Mouse (Mus musculus) monocyte, adult 2 months (primary cell): ENCODE measurements around the gene Abhd5.
"Not testable (repeated sequence)": the region's sequence is repeated elsewhere in the genome, so short reads cannot be mapped to it uniquely, and the experiment has no call there.

Experiments used
- DNase-seq, 2 experiments: peaks; one replicate each; pipeline ENCODE4 v3.0.0; 2022; ENCODE audit warnings: low spot score in 2 of 2, low read depth in 1 of 2

The Abhd5 gene

DNA sequence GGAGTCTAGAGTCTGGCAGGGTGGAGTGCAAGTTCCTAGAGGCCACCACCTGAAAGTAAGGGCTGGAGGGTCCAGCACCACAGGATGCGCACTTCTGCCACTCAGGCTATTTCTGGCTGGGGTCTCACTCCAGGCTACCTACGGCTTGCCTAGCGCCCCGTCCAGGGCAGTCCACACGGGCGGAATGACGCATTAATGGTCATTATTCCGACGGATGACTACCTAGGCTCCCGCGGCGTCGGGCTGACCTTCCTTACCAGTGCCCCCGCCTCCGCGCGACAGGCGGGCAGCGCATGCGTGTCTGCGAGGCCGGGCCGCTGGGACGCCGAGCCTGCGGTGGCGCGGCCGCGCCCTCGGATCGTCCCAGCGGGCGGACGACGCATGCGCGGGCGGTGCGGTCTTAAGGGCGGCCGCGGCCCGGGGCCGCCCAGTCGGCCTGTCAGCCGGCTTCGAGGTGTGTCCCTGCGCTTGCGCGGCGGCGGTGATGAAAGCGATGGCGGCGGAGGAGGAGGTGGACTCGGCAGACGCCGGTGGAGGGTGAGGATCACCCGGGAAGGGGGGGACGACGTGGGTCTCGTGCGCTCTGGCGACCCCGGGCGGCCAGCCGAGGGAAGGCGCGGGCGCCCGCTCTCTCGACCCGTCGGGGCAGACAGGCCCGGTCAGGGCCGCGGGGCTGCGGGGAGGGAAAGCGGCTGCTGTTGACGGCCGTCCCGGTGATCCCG, at the start of gene Abhd5:
Abhd5 (plus strand) TSS at position 306 of the 722 bp plus-strand sequence.
- DNase-seq: peak; percentile 86 to 94

DNA sequence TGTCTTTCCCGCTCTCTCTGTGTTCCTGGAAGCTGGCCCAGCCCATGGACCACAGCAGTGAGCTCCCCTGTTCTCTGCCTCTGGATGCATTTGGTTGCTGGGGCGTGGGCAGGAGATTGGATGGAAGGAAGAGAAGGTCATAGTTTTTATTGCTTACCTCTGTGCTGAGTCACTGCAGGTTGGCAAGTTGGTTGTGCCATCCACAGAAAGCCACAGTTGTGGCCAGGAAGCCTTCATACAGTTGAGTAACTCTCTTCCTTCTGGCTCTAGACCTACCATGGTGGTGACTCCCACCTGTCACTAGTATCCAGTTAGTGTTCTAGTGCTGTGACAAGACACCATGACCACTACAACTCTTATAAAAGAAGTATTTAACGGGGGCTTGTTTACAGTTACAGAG, 46.1 kb upstream of the Abhd5 start:
- no peak for DNase-seq

DNA sequence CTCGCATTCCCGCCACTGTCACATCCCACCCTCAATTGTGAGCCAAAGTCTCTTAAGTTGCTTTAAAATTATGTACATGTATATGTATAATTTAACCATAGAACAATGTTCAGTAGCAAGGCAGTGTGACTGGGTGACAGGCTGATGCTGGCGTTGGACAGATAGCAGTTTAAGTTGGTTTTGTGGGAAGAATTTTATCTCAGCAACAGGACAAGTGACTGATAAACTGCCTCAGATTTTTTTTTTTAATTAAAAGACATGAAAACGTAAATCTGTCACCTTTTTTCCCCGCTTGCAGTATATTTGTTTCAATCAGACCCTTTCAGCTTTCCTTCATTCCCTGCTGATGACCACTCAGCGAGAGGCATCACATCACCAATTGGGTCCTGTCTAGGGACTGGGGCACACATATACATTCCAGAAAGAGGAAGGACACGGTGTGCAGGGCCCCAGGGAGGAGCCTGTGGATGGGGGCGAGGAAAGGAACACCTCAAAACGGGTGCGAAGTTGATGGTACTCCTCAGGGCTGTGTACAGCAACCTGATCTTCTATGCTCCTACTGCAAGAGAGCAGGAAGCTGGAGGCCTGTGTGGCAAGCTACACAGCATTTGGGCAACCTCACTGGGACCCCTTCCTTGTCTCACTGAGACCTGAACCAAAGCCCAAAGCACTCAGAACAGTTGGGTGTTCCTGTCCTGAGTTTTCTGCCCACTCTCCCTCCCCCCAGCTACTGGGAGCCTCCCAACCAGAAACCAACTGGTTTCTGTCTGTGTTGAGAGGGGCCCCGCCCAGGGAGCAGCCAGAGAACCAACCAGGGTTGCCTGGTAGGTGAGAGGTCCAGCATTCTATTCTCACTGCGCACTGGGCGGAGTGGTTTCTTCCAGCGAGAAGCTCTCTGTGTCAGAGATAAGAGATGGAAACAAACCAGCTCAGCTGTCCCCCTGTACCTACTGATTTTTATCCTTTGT, 42.1 kb upstream of the Abhd5 start:
- no peak for DNase-seq

DNA sequence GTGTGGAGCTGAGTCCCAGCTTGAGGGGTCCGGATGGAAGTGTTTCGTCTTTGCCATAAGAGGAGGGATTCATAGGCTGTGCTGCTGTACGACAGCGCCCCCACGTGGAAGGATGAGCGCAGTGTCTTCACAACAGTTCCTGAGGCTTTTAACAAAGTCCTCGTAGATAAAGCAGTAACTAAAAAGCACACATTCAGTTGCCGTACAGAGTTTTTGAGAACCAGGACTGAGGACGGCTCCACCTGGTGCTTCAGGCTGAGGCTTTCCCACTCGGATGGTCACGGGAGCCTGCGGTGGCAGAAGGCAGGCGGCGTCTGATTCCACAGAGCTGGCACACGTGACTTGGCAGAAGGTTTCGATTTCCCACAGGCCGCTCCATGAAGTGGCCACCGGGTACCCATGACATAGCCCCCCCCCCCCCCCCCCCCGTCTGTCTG, 40.8 kb upstream of the Abhd5 start:
- DNase-seq: peak; percentile 26 to 64

DNA sequence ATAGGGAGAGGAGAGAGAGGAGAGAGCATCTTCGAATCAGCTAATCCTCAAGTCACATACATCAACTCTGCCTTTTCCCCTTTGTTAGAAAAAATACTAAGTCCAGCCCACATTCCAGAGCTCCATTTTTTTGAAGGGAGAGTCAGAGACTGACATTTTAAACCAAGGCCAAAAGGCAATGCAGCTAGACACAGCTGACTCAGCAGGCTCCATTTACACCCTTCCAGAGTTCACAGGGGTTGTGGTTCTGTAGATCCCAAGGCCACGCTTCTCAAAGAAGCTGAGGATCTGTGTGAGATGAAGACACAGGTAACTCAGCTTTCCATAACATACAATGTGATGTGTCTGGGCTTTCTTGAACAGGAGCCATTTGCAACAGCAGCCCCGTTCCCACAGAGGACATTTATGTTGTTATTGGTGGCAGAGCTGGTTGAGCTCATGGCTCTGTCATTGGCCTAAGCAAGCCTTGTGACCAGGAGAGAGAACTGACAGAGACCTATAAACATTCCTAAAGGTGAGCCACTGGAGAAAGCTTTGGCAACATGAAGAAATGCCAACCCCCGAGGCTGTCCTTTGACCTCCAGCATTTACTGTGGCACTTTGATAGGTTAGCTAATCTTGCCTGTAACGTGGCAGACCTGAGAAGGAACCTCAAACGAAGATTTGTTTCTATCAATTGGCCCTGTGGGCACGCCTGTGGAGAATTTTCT, 40.2 kb upstream of the Abhd5 start:
- DNase-seq: no peak

DNA sequence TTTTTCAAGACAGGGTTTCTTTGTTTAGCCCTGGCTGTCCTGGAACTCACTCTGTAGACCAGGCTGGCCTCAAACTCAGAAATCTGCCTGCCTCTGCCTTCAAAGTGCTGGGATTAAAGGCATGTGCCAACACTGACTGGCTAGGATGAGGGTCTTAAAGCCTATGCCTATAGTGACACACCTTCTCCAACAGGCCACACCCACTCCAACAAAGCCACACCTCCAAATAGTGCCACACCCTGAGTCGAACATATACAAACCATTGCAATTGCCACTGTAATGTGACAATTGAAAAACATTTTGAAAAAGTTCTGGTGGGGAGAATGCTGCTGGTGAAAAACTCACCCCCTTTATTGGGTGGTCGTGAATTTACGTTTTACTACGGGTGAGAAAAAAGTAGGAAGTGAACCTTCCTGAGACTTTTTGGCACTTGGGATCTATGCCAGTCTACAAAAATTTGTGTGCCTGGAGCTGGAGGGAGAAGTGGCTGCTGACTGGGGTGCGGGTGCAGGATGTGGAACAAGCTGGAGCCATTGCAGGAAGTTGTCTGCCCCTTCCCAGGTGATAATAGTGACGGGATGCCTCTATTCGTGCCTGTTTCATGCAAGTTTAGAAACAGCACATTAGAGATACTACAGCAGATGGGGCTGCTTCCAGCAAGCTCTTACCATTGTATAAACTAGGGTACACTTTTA, 39.0 kb upstream of the Abhd5 start:
- no peak for DNase-seq

DNA sequence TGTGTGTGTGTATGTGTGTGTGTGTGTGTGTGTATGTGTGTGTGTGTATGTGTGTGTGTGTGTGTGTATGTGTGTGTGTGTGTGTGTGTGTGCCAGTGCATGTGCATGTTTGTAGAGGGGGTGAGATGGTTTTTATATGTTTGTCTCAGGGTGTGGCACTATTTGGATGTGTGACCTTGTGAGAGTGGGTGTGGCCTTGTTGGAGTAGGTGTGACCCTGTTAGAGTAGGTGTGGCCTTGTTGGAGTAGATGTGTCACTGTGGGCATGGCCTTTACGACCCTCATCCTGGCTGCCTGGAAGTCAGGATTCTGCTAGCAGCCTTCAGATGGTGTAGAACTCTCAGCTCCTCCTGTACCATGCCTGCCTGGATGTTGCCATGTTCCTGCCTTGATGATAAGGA, 38.3 kb upstream of the Abhd5 start:
- not testable (repeated sequence) for DNase-seq

DNA sequence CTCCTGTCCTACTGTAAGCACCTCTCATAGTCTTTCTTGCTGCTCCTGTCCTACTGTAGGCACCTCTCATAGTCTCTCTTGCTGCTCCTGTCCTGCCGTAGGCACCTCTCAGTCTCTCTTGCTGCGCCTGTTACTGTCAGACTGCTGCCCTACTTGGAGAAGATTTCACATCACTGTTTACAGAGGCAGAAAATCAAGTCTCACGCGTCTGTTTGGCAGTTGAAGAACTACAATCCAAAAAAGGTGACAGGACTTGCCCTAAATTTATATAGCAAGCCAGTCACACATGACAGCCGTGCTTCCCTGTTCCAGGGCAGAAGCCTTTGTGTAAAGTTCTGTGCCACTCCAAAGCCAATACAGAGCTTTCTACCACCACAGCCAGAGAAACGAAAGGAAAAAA, 37.0 kb upstream of the Abhd5 start:
- no peak for DNase-seq

DNA sequence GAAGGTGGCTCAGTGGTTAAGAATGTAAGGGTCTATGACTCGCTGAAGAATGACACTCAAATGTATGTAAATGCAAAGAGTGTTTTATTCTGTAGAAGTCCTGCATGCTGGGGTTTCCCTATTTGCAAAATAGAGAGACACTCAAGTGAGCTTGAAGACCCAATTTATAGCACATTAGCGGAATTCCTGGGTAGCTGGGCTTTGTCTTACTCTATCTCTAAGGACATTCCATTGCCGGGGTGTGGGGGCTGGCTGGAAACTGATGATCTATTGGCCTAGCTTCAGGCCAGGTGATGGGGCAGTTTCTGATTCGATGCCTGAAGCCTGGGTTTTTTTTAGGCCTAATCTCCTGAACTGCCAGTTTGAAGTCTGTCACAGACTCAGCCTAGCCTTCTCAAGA, 36.5 kb upstream of the Abhd5 start:
- no peak for DNase-seq

DNA sequence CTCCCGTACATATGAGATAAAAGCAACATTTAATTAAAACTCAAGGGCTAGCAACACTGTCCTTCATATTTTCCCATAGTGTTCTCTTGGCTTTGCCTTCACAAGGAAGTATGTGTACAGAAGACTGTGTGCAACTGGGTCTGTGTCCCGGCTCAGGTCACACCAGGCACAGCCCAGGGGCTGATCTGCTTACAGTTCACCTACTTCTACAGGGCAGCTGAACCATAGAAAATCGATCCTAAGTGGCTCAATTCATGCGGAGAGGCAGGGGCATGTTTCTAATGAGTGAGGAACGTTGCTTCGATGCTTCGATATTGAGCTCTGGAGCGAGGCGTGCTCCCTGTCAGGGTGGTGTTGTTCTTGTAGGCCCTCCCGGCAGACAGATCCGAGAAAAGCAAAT, 35.9 kb upstream of the Abhd5 start:
- DNase-seq: no peak

DNA sequence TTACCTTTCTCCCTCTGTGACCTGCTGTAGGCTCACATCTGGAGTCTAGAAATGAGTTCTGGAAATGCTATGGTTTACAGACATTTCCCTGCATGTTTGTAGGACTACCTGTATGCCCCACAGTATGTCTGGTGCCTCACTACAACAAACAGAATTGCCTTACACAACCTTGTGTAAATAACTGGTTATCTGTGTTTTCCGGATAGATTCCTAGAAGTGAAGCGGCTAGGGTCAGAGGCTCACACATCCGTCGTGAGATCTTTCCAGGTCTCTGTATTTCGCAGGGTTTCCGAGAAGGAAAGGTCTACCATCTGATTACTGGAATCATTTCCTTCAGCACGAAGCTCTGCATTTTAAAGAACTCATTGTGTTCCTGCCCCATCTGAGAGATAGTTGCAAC, 34.8 kb upstream of the Abhd5 start:
- DNase-seq: no peak

DNA sequence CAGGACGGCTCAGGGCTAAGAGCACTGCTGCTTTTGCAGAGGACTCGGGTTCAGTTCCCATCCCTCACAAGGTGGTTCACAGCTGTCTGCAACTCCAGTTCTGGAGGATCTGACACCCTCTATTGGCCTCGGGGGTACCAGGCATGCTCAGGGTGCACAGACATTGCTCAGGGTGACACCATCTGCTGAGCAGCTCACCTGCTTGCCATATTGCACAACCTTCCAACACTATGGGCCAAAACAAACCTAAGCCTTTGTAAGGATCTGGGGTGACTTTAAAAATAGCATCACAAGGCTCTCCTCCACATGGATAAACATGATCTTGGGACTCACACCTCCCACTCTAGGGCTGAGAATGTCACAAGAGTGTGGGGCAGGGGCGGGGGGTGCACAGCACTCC, 30.8 kb upstream of the Abhd5 start:
- DNase-seq: no peak

DNA sequence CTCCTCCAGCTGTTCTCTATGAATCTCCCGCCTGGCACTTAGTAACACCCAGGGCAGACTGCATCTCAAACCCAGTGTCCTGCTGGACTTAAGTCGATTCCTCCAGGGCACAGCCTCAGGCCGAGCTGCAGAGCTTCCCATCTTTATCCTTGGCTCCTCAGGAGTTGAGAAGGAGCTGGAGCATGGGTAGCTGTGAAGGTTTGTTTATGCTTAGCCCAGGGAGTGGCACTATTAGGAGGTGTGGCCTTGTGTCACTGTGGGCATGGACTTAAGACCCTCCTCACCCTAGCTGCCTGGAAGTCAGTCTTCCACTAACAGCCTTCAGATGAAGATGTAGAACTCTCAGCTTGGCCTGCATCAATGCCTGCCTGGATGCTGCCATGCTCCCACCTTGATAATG, 29.1 kb upstream of the Abhd5 start:
- DNase-seq: no peak

DNA sequence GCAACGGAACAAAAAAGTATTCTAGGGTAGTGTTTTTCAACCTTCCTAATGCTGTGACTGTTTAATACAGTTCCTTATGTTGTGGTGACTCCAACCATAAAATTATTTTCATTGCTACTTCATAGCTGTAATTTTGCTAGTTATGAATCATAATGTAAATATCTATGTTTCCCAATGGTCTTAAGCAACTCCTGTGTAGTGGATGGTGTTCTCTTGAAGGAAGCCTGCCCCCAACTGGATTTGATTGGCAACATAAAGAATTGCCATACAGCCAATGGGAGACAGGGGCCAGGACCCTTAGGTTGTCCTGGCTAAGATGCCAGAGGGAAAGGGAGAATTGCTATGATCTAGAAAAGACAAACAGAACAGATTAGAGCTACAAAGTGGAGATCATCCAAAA, 25.4 kb upstream of the Abhd5 start:
- no peak for DNase-seq

DNA sequence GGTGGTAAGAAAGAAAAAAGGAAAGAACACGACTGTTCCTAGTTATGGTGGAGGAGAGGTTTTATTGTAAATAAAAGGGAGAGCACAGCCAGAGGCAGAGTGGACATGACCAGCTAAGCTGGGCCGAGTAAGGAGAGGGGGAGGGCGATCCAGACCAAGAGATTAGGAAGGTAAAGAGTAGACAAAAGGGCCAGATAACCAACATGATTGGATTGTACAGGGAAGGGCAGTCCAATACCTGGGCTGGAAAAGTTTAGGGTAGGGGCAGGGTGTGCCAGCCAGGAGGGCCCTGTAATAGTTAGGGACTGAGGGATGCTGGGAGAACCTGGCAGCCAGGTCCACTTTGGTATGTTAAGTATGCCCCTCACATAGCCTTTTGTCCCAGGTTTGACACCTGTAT, 23.2 kb upstream of the Abhd5 start:
- DNase-seq: no peak

DNA sequence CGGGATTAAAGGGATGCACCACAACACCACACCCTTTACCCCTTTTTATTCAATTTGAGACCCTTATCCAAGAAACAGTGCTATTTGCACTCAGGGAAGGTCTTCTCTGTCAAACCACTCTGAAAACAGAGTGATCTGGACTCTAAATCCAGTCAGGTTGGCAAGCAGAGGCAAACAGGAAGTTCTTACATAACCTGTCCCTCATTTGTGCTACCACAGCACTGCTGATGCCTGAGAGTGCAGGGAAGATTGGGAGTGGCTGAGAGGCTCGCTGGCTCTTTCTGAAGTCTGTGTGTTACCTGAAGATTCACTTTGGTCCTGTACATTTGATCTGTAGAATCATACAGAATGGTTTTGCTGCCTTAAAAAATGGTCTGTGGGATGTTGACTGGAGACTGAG, 14.7 kb upstream of the Abhd5 start:
- DNase-seq: no peak

DNA sequence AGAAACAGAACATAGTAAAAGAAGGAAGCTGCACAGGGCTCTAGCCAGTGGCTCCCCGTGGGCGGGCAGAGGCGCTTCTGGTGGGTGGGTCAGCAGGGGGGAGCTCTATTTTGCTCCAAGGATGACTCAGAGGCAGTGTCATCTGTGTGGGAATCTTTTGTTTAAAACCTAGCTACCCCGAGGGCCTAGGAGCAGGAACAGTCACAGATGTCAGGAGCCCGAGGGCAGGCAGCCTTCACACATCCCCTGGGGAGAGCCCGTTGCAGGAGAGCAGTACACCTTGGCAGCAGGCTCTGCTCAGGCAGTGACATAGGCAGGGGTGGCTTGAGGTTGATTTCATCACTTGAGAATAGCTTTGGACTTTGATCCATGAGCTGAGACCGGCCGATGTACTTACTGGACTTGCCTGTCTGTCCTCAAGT, 13.9 kb upstream of the Abhd5 start:
- no peak for DNase-seq

DNA sequence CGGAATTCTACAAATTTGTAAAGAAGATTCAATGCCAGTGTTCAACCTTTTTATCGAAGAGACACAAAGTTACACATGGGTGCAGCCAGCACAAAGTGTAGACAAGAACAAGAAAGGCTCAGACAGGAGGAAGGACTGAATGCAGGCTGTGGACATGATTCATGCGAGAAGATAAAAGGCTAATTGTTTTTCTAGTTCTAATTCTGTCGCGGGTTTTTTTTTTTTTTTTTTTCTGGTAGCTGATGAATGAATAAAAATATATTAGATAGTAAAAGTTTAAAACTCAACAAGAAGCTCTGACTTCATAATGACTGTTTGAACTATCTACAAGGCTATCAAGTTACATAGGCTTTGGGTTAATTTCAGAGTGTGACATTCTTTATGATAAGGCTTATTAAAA, 11.4 kb upstream of the Abhd5 start:
- DNase-seq: no peak

DNA sequence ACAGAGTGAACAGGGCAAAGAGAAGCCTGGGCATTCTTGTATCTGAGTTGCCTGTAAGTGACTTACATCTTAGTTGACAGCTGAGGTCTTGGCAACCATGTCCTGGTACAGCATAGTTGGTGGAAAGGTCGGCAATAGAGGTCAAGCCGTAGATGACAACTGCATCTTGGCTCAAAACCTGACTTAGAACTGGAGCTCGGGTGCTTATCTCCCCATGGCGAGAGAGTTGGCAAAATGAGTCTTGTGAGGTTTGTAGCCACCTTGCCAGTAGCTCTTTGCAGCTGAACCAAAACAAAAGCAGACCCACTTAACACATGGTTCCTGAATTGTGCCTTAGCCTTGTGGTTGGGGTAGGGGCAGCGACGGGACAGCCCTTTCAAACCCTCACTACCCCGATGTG, 8.0 kb upstream of the Abhd5 start:
- DNase-seq: no peak

DNA sequence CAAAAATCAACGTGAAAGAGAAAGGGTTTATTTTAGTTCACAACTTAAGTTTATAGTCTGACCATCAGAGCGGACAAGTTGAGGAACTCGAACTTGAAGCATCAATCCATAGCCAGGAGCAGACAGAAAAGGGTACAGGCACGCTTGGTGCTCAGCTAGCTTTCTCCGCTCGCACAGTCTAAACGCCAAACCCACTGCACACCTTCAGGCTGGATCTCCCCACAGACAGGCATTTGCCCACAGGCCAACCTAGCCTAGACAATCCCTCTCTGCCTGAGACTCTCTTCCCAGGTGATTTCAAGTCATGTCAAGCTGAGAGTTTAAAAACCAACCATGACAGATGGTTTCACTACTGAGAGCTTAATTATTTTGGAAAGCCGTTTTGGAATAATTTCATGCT, 6.8 kb upstream of the Abhd5 start:
- DNase-seq: no peak

DNA sequence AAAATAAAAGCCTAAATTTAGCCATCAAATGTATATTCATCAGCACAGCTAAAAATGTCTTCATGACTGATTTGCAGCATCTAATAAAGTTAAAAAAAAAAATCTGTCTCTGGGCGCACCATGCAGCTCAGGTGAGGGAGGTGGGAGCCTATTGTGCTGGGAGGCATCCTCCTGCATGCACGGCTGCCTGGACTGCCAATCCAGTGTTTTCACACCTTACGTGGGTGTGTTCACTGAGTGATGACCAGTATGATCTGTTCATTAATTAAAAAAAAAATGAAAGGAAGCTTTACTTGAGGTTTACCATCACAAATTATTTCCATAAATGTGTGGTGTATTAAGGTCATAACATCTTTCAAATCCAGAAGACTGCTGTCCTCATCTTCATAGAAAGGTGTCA, 6.1 kb upstream of the Abhd5 start:
- no peak for DNase-seq
